Mouse (Mus musculus) lung, adult 2 months (tissue): ENCODE data around the gene Sorbs1. TPM values are rescaled to one million over a fixed set of nuclear protein-coding genes. Genes with fewer than 3 reads are reported as not detected.

Experiments used
- DNase-seq: peaks from one replicate; pipeline ENCODE4 v3.0.0; 2022
- H3K4me1 ChIP-seq: fragments of 200-500 bp; 2 replicates; pipeline ENCODE4 v1.6.1; 2011; ENCODE audit warnings: low read length; ENCODE audit not compliant: control insufficient read depth, insufficient read depth
- H3K4me3 ChIP-seq: fragments of 200-500 bp; replicated peaks from 2 replicates; pipeline ENCODE3; 2011; ENCODE audit warnings: low read depth, mild to moderate bottlenecking, control low read depth, low read length; ENCODE audit errors: extremely low read depth
- CTCF ChIP-seq: fragments of 200-500 bp; IDR thresholded peaks from 2 replicates; pipeline ENCODE4 v1.5.1; 2011; ENCODE audit warnings: mild to moderate bottlenecking, low read length, control low read depth; ENCODE audit not compliant: insufficient read depth
- POLR2A ChIP-seq: fragments of 200-500 bp; IDR thresholded peaks from 2 replicates; pipeline ENCODE4 v1.6.1; 2011; ENCODE audit warnings: low read depth, mild to moderate bottlenecking, control low read depth, low read length, borderline replicate concordance; ENCODE audit errors: extremely low read depth
- WGBS: fragments of 180-500 bp; shearing (Covaris S2); methylation state at CpG from one replicate; pipeline ENCODE4 v1.1.7; 2018; 5-methylcytosine and 5-hydroxymethylcytosine counted together
- polyA plus RNA-seq: library from polyadenylated mRNA; depleted of rRNA; stranded (reverse); fragments of >200 nt; gene quantifications from 2 replicates; pipeline ENCODE4 v1.2.3, GENCODE M21; 2012

Gene Sorbs1
- polyA plus RNA-seq, 1 experiment, result 43.4 TPM

DNA sequence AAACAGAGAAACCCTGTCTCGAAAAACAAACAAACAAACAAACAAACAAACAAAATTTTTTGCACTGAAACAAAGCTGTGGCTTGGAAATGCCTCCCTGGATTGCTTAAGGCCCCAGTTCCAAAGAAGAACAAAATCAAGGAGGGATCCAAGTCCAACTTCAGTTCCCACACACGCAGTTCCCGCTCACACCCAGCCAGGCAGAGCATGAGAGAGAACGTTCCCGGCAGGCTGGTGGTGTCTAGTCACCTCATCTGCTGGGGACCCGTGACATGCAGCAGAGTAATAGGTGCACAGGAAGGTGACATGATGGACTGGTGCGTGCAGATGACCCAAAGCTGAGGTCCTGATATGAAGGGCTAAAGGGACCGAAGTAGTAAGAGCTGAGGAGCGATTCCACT, 49.2 kb downstream of the Sorbs1 start:
- no peak for TF ChIP-seq CTCF
- no peak for TF ChIP-seq POLR2A
- DNase-seq, result no peak
- WGBS, result 88% methylated on average over 9 of the region's 9 CpGs
- Histone ChIP-seq H3K4me1 (peaks cover 3% of the 10 kb centered on the region), H3K4me3 (no peak overlapping the region)

DNA sequence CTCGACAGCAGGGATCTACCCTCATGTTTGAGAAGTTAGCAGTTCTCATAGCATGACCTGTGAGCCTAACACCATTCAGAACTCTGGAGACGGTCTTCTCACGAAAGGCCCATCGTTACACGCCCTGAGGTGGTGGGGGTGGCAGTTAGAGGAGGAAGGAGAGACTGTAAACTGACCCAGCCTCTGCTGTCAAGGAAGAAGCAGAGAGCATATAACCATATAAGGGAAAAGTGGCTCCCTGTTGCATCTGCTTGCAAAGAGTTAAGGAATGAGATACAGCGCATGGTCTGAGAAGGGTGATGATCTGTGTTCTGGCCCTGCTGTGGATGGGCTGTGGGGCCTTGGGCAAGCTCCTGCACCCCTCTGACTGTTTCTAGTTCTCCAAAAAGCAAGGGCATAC, 50.7 kb downstream of the Sorbs1 start:
- TF ChIP-seq CTCF, result no peak
- no peak for TF ChIP-seq POLR2A
- peaks cover 12% of the 10 kb centered on the region for H3K4me1 ChIP-seq
- no peak overlapping the region for H3K4me3 ChIP-seq
- DNase-seq, result no peak
- 70% methylated on average over 6 of the region's 6 CpGs for WGBS

DNA sequence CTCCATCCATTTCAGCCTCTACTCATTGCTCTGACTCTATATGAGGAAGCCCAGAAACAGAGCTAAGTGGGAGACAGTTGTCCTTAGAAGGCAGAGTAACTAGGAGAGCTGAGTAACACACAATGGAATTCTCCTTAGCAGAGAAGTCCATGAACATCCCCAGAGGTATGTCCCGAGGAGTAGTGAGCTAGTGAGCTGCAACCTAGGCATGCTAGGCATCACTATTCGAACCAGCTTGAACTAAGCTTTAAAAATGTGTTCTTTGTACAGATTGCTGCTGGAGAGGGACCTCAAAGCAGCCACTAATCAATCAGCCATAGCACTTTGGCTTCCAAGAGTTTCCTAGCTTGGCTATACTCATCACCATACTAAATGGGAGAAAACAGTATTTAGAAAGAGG, 51.1 kb downstream of the Sorbs1 start:
- no peak for DNase-seq
- no peak for TF ChIP-seq POLR2A
- TF ChIP-seq CTCF, result no peak
- H3K4me3 ChIP-seq, result no peak overlapping the region
- peaks cover 12% of the 10 kb centered on the region for H3K4me1 ChIP-seq
- WGBS, result 74% methylated on average over 2 of the region's 2 CpGs

DNA sequence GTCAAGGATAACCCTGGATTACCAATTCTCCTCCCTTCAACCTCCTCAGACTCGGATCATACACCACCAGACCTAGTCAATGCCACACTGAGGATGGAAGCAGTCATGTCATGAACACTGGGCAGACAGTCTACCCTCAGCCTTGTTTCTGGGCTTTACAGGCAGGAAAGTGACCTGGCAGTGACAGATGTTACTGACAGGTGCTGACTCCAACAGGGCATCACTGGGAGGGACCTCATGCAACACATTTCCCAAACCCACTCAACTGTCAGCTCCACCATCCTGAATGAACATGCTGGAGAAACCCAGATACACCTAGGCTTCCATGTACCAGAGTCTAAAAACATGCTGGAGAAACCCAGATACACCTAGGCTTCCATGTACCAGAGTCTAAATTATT, 51.9 kb downstream of the Sorbs1 start:
- no peak for TF ChIP-seq CTCF
- no peak for TF ChIP-seq POLR2A
- no peak overlapping the region for H3K4me3 ChIP-seq
- 77% methylated on average over 1 of the region's 1 CpGs for WGBS
- no peak for DNase-seq
- peaks cover 12% of the 10 kb centered on the region for H3K4me1 ChIP-seq

DNA sequence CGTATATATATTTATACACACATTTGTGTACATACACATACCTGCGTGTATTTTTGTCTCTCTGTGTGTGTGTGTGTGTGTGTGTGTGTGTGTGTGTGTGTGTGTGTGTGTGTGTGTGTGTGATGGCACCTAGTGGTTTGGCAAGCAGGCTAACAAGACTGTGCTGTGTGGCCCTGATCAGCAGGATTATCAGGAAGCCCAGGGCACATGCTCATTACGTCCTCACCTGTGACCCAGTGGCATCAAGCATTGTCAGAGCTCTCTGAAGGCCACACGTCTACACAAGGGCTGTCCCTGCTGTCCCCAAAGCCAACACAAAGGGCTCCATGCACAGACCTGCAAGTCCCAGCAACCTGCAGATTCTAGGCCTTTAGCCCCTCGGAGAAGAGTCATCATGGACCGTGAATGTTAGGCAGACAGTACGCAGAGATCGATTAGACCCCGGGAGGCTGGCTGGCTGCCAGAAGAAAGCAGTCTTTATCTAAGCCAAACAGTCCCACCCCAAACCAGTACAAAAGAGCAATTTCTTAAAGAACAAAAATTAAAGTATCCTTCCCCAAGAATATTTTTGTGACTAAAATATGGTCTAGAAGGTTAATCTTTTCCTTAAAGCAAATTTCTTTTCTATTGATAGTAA, 52.6 kb downstream of the Sorbs1 start:
- TF ChIP-seq POLR2A (no peak), CTCF (no peak)
- Histone ChIP-seq H3K4me1 (peaks cover 14% of the 10 kb centered on the region), H3K4me3 (no peak overlapping the region)
- no peak for DNase-seq
- 51% methylated on average over 9 of the region's 9 CpGs for whole genome bisulfite sequencing

DNA sequence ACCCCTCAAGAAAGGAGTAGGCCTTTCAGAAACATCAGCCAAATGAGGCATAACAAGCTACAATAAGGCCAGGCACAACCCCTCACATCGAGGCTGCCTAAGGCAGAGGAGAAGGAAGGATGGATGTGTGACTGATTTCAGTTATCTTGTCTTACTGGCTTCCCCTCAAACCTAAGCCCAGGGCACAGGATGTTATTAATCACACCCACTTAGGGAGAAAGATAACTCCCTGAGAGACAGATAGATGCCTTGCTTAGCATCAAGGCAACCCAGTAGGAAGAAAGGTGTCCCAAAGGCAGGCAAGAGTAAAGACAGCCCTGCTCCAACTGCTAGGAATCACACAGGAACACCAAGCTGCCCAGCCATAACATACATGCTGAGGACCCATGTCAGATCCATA, 54.2 kb downstream of the Sorbs1 start:
- DNase-seq, result no peak
- 9% methylated on average over 1 of the region's 1 CpGs for WGBS
- H3K4me3 ChIP-seq, result no peak overlapping the region
- peaks cover 16% of the 10 kb centered on the region for H3K4me1 ChIP-seq
- TF ChIP-seq CTCF, result no peak
- no peak for TF ChIP-seq POLR2A

DNA sequence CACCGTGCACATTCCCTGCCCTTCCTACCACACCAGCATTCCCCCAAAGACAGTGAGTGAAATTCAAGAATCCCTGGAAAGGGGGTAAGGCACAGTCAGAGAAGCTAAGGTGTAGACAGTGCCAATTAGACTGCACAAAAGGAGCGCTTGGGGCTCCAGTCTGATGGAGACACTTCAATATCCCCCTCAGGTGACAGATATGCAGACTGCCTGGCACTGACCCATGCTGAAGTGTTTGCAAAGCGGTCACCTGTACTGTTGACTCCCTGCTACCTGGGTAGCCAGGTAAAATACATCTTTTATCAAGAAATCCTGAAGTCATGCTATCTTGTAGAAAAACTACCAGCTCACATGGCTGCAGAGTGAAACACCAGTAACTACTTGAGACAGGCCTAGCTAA, 54.8 kb downstream of the Sorbs1 start:
- Histone ChIP-seq H3K4me3 (no peak overlapping the region), H3K4me1 (peaks cover 16% of the 10 kb centered on the region)
- no peak for TF ChIP-seq CTCF
- TF ChIP-seq POLR2A, result no peak
- DNase-seq, result peak; percentile 67
- WGBS, result 65% methylated on average over 3 of the region's 3 CpGs

DNA sequence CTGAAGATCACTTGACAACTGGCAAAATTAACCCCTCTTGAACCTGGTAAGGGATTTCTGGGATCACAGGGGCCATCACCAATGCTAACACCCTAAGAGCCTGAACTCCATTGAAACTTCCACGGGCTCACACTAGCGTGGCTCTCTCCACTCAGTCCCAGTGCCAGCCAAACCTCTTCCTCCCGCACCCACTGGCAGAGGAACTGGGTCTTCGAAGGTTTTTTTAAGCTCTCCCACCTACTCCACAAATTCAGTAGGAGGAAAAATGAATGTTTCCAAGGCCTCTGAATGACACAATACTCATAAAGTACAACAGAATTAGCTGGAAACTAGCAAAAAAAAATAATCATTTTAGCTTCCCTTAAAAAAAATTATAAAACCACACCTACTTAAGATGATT, 58.3 kb downstream of the Sorbs1 start:
- Histone ChIP-seq H3K4me1 (peaks cover 13% of the 10 kb centered on the region), H3K4me3 (no peak overlapping the region)
- TF ChIP-seq CTCF (no peak), POLR2A (no peak)
- no peak for DNase-seq
- WGBS, result 83% methylated on average over 4 of the region's 4 CpGs

DNA sequence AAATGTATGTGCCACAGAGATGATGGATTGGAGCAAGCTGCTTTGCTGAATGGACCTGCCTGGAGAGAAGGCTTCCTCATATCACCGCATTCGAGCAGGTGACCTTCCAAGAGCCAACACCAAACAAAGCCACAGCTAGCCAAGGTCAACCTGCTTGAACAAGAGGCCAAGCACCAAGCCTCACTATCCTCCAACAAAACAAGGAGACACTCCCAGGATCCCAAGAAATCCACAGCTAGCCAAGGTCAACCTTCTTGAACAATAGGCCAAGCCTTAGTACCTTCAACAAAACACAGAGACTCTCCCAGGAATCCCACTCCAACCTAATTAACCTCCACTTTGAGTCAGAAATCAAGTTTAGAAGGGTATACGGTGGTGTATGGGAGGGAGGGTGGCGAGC, 59.5 kb downstream of the Sorbs1 start:
- TF ChIP-seq POLR2A (no peak), CTCF (no peak)
- no peak for DNase-seq
- WGBS, result 88% methylated on average over 4 of the region's 4 CpGs
- Histone ChIP-seq H3K4me3 (no peak overlapping the region), H3K4me1 (peaks cover 10% of the 10 kb centered on the region)

DNA sequence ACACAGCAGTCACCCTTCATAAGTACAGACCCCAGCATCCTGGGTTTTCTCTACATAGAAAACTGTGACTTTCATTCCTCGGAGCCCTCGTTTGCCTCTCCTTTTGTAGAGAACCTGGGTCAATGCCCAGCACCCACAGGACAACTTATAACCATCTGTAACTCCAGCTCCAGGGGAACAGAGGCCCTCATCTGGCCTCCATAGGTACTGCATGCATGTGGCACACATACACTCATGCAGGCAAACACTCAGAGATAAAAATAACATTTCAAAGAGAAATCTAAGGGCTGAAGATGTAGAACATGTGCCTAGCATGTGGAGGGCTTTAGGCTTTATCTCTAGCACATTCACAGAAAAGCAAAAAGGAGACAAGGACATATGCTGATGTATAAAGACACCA, 61.4 kb downstream of the Sorbs1 start:
- Histone ChIP-seq H3K4me3 (no peak overlapping the region), H3K4me1 (peaks cover 4% of the 10 kb centered on the region)
- DNase-seq, result no peak
- no peak for TF ChIP-seq POLR2A
- 0 out of 2 replicates have a peak, but pooled peaks have one; percentile 2 for TF ChIP-seq CTCF
- 98% methylated on average over 2 of the region's 2 CpGs for WGBS

DNA sequence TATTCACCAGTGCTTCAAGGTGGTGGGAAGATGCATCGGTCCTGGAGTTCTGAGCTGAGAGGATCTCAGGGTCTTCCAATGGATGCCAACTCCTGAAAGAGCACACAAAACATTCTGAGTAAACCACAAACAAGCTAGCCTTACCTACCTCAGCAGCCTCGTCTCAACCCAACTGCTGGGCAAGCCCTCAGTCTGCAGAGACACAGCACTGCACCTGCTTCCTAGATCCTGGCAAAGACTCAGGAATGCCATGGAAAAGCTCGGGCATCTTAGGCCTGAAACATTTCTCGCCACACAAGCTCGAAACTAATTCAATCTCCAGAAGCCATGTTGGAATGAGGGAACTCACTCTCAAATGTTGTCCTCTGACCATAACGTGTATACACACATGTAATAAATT, 62.3 kb downstream of the Sorbs1 start:
- DNase-seq, result no peak
- H3K4me1 ChIP-seq, result peaks cover 4% of the 10 kb centered on the region
- H3K4me3 ChIP-seq, result no peak overlapping the region
- 87% methylated on average over 6 of the region's 6 CpGs for WGBS
- TF ChIP-seq CTCF (no peak), POLR2A (no peak)

DNA sequence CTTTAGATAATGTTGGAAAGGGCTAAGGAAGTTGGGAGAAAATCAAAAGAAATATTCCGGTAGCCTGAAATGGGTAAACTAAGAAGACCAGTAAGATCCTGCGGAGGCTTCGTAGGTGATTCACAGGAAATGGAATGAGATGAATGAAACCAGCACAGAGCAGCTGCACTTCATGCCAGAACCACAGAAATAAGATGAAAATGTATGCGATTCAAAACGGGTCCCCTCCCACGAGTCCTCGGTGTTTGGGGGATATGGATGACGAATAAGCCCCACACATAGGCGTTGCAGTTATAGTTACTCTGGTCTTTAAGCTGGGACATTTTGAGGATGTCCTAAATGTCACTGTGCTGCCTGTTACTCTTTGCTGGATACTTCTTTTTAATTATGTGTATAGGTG, 67.1 kb downstream of the Sorbs1 start:
- TF ChIP-seq POLR2A (no peak), CTCF (no peak)
- H3K4me3 ChIP-seq, result no peak overlapping the region
- H3K4me1 ChIP-seq, result no peaks in the 10 kb centered on the region
- no peak for DNase-seq
- WGBS, result 93% methylated on average over 9 of the region's 9 CpGs
